Mouse (Mus musculus) stomach, postnatal 0 days (tissue): ENCODE results near the gene Akt2. TPM values are rescaled to one million over a fixed set of nuclear protein-coding genes. Genes with fewer than 3 reads are reported as not detected.

Source experiments
- ATAC-seq: fragments of 200-750 bp; cut with Nextera tagmentation; 2 replicates; pipeline ENCODE4 v1.8.0; 2017; ENCODE audit not compliant: low FRiP score, low TSS enrichment
- DNase-seq: peaks from one replicate; pipeline ENCODE4 v3.0.0-alpha.2; 2016; ENCODE audit warnings: low spot score
- H3K27ac ChIP-seq: fragments of 300-500 bp; sonication (generic); replicated peaks from 2 replicates; pipeline ENCODE4 v1.5.1; 2014; ENCODE audit warnings: mild to moderate bottlenecking, control low read depth
- H3K27me3 ChIP-seq: fragments of 300-500 bp; sonication (generic); 2 replicates; pipeline ENCODE4 v1.6.1; 2014; ENCODE audit warnings: low read length; ENCODE audit not compliant: control insufficient read depth, insufficient read depth
- H3K36me3 ChIP-seq: fragments of 300-500 bp; sonication (generic); 2 replicates; pipeline ENCODE4 v1.6.1; 2014; ENCODE audit warnings: low read length, mixed read lengths; ENCODE audit not compliant: control insufficient read depth, insufficient read depth
- H3K4me1 ChIP-seq: fragments of 300-500 bp; sonication (generic); replicated peaks from 2 replicates; pipeline ENCODE4 v1.6.1; 2014; ENCODE audit warnings: antibody characterized with exemption; ENCODE audit not compliant: control insufficient read depth, insufficient read depth
- H3K4me2 ChIP-seq: fragments of 300-500 bp; sonication (generic); replicated peaks from 2 replicates; pipeline ENCODE4 v1.6.1; 2014; ENCODE audit warnings: low read depth, mild to moderate bottlenecking, control low read depth, moderate library complexity
- H3K4me3 ChIP-seq: fragments of 300-500 bp; sonication (generic); 2 replicates; pipeline ENCODE4 v1.5.1; 2014; ENCODE audit warnings: low read depth, low read length, control low read depth
- H3K9ac ChIP-seq: fragments of 300-500 bp; sonication (generic); 2 replicates; pipeline ENCODE4 v1.6.1; 2014; ENCODE audit warnings: mild to moderate bottlenecking, low read length, control low read depth, mixed read lengths
- H3K9me3 ChIP-seq: fragments of 300-500 bp; sonication (generic); 2 replicates; pipeline ENCODE4 v1.6.1; 2016; ENCODE audit warnings: low read length; ENCODE audit not compliant: control insufficient read depth
- CTCF ChIP-seq: IDR thresholded peaks from 2 replicates; pipeline ENCODE4 v1.5.1; 2016; ENCODE audit warnings: antibody characterized with exemption, low read depth, mild to moderate bottlenecking, moderate library complexity
- EP300 ChIP-seq: optimal IDR thresholded peaks from 2 replicates; pipeline ENCODE3; 2016; ENCODE audit warnings: antibody characterized with exemption
- WGBS: fragments of 180-500 bp; shearing (Covaris S2); extraction: QIAGEN DNeasy Blood & Tissue Kit; methylation state at CpG from one replicate; pipeline ENCODE4 v1.1.7; 2014; 5-methylcytosine and 5-hydroxymethylcytosine counted together
- polyA plus RNA-seq: library from polyadenylated mRNA; unstranded; fragments of >200 nt; fragmentation: Nextera tagmentation; extraction: Ambion mirVana; gene quantifications from 2 replicates; pipeline ENCODE4 v1.2.1, GENCODE M21; 2015

Gene Akt2
- polyA plus RNA-seq, 1 experiment from 2014 or later, result 42.6 TPM

GRCm38 (mm10) chr7:27612940-27613339, 21.6 kb downstream of the Akt2 start:
- H3K27me3 ChIP-seq, result no peaks in the 10 kb centered on the region
- no peak overlapping the region for H3K4me2 ChIP-seq
- H3K4me3 ChIP-seq, result no peak overlapping the region
- H3K4me1 ChIP-seq, result no peaks in the 10 kb centered on the region
- DNase-seq, result no peak
- no peak for ATAC-seq
- H3K9me3 ChIP-seq, result no peaks in the 10 kb centered on the region
- H3K27ac ChIP-seq, result no peak overlapping the region
- H3K9ac ChIP-seq, result no peak overlapping the region
- TF ChIP-seq CTCF, result no peak
- no peak for TF ChIP-seq EP300
- peaks cover 12% of the 10 kb centered on the region for H3K36me3 ChIP-seq
- WGBS, result 68% methylated on average over 4 of the region's 4 CpGs

- no peak overlapping the region for H3K4me3 ChIP-seq
- DNase-seq, result no peak
- no peak overlapping the region for H3K27ac ChIP-seq
- WGBS, result 60% methylated on average over 8 of the region's 8 CpGs
- no peaks in the 10 kb centered on the region for H3K4me1 ChIP-seq
- ATAC-seq, result no peak
- H3K4me2 ChIP-seq, result no peak overlapping the region
- TF ChIP-seq CTCF, result no peak
- TF ChIP-seq EP300, result no peak
- H3K9me3 ChIP-seq, result no peaks in the 10 kb centered on the region
- H3K27me3 ChIP-seq, result no peaks in the 10 kb centered on the region
- H3K9ac ChIP-seq, result no peak overlapping the region
- H3K36me3 ChIP-seq, result peaks cover 14% of the 10 kb centered on the region
These were observed 22.6 kb downstream of the Akt2 start for GRCm38 (mm10) chr7:27613751-27614499.

GRCm38 (mm10) chr7:27621028-27621427, 29.7 kb downstream of the Akt2 start:
- TF ChIP-seq EP300 (no peak), CTCF (no peak)
- H3K27ac ChIP-seq, result no peak overlapping the region
- DNase-seq (no peak), ATAC-seq (no peak)
- no peak overlapping the region for H3K9ac ChIP-seq
- no peak overlapping the region for H3K4me3 ChIP-seq
- H3K4me2 ChIP-seq, result no peak overlapping the region
- H3K36me3 ChIP-seq, result peaks cover 24% of the 10 kb centered on the region
- H3K9me3 ChIP-seq, result no peaks in the 10 kb centered on the region
- H3K4me1 ChIP-seq, result no peaks in the 10 kb centered on the region
- no peaks in the 10 kb centered on the region for H3K27me3 ChIP-seq
- 77% methylated on average over 6 of the region's 6 CpGs for WGBS

- no peak overlapping the region for H3K27ac ChIP-seq
- H3K9me3 ChIP-seq, result no peaks in the 10 kb centered on the region
- ATAC-seq (no peak), DNase-seq (no peak)
- H3K9ac ChIP-seq, result no peak overlapping the region
- H3K4me1 ChIP-seq, result no peaks in the 10 kb centered on the region
- H3K4me2 ChIP-seq, result no peak overlapping the region
- TF ChIP-seq CTCF (no peak), EP300 (no peak)
- H3K36me3 ChIP-seq, result peaks cover 17% of the 10 kb centered on the region
- H3K27me3 ChIP-seq, result no peaks in the 10 kb centered on the region
- WGBS, result 71% methylated on average over 1 of the region's 1 CpGs
- H3K4me3 ChIP-seq, result no peak overlapping the region
These were observed 30.9 kb downstream of the Akt2 start for GRCm38 (mm10) chr7:27622234-27622633.

DNA sequence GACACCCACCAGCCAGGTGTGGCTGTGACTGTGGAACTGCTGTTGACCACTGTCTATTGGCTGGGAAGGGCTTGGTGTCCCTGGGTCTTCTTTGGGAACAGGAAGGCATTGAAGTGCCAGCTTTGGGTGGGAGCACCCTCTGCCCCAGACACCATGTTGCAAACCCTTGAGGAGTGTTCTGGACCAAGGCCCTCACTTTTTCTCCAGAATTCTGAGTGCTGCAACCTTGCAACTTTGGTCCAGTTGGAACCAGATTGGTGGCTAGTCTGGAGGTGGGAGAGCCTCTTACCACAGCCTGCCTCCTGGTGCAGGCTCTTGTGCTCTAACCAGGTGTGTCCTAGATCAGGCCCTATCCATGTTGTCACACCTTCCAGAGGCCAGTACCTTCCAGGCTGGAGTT, 33.6 kb downstream of the Akt2 start:
- DNase-seq, result no peak
- no peak overlapping the region for H3K4me2 ChIP-seq
- H3K4me3 ChIP-seq, result no peak overlapping the region
- H3K9me3 ChIP-seq, result no peaks in the 10 kb centered on the region
- no peak overlapping the region for H3K9ac ChIP-seq
- no peaks in the 10 kb centered on the region for H3K4me1 ChIP-seq
- H3K36me3 ChIP-seq, result peaks cover 17% of the 10 kb centered on the region
- H3K27ac ChIP-seq, result no peak overlapping the region
- TF ChIP-seq CTCF (no peak), EP300 (no peak)
- no peak for ATAC-seq
- H3K27me3 ChIP-seq, result no peaks in the 10 kb centered on the region

GRCm38 (mm10) chr7:27627707-27628106, 36.4 kb downstream of the Akt2 start:
- no peak overlapping the region for H3K4me3 ChIP-seq
- H3K27ac ChIP-seq, result no peak overlapping the region
- H3K9ac ChIP-seq, result no peak overlapping the region
- TF ChIP-seq CTCF, result no peak
- no peak for TF ChIP-seq EP300
- no peak for DNase-seq
- no peak for ATAC-seq
- H3K4me1 ChIP-seq, result no peaks in the 10 kb centered on the region
- H3K36me3 ChIP-seq, result peaks cover 25% of the 10 kb centered on the region
- no peaks in the 10 kb centered on the region for H3K27me3 ChIP-seq
- no peaks in the 10 kb centered on the region for H3K9me3 ChIP-seq
- H3K4me2 ChIP-seq, result no peak overlapping the region
- WGBS, result 89% methylated on average over 7 of the region's 7 CpGs
